Mouse (Mus musculus) lung, adult 2 months (tissue): ENCODE measurements around the gene Fam184b. TPM values are rescaled to one million over a fixed set of nuclear protein-coding genes. Genes with fewer than 3 reads are reported as not detected.

ENCODE experiments used
- DNase-seq: peaks from one replicate; pipeline ENCODE4 v3.0.0; 2022
- H3K4me1 ChIP-seq: fragments of 200-500 bp; 2 replicates; pipeline ENCODE4 v1.6.1; 2011; ENCODE audit warnings: low read length; ENCODE audit not compliant: control insufficient read depth, insufficient read depth
- H3K4me3 ChIP-seq: fragments of 200-500 bp; replicated peaks from 2 replicates; pipeline ENCODE3; 2011; ENCODE audit warnings: low read depth, mild to moderate bottlenecking, control low read depth, low read length; ENCODE audit errors: extremely low read depth
- CTCF ChIP-seq: fragments of 200-500 bp; IDR thresholded peaks from 2 replicates; pipeline ENCODE4 v1.5.1; 2011; ENCODE audit warnings: mild to moderate bottlenecking, low read length, control low read depth; ENCODE audit not compliant: insufficient read depth
- POLR2A ChIP-seq: fragments of 200-500 bp; IDR thresholded peaks from 2 replicates; pipeline ENCODE4 v1.6.1; 2011; ENCODE audit warnings: low read depth, mild to moderate bottlenecking, control low read depth, low read length, borderline replicate concordance; ENCODE audit errors: extremely low read depth
- WGBS: fragments of 180-500 bp; shearing (Covaris S2); methylation state at CpG from one replicate; pipeline ENCODE4 v1.1.7; 2018; 5-methylcytosine and 5-hydroxymethylcytosine counted together
- polyA plus RNA-seq: library from polyadenylated mRNA; depleted of rRNA; stranded (reverse); fragments of >200 nt; gene quantifications from 2 replicates; pipeline ENCODE4 v1.2.3, GENCODE M21; 2012

The Fam184b gene
- polyA plus RNA-seq, 1 experiment: 0.04 TPM

GRCm38 (mm10) chr5:45496479-45496878 lies 142.9 kb downstream of the Fam184b start:
- no peak for DNase-seq
- TF ChIP-seq POLR2A: no peak
- TF ChIP-seq CTCF: no peak
- Histone ChIP-seq H3K4me3 (no peak overlapping the region), H3K4me1 (no peaks in the 10 kb centered on the region)
- WGBS: 81% methylated on average over 4 of the region's 4 CpGs

DNA sequence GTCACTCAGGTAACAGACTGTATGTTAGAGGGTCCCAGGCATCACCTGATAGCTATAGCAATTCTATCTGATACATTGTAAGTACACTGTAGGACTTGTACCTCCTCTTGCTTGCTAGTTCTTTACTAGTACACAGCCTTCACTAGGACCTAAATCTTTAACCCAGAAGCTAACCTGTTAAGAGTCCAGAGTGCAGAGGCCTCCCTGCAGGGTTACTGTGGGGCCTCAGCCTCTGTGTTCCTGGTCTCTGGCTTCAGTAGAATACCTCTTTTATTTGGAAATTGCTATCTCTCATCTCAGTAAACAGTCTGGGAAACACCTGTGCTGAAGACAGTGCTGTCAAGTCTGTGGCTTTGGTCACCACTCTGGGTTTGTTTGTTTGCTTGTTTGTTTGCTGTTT lies 143.4 kb downstream of the Fam184b start:
- TF ChIP-seq CTCF: no peak
- no peak for TF ChIP-seq POLR2A
- no peak for DNase-seq
- H3K4me1 ChIP-seq: no peaks in the 10 kb centered on the region
- no peak overlapping the region for H3K4me3 ChIP-seq

DNA sequence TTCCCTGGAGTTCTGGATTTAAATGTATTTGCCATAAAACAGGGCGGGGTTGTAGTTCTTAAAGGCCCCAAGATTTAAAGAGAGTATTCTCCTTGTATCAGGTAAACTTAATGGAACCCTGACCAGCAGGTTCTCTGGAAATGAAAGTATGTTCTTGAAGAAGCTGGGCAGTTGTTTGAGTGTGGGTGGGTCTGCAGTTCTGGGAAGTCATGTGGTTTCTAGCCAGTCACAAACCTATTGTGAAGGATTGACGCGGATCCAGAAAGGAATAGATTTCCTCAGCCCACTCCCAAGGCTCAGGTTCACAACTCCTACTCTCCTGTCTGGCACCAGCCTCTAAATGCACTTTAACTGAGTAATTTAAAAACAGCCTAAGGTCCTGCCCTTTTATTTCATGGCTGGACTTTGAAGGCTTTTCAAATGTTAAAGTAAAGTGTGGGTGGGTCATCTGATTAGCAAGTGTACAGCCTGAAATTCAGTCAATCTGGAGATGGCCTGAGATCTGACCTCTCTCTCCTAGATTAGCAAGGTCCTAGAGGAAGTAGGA lies 143.9 kb downstream of the Fam184b start:
- 55% methylated on average over 3 of the region's 3 CpGs for WGBS
- H3K4me3 ChIP-seq: no peak overlapping the region

GRCm38 (mm10) chr5:45494093-45494755 lies 145.2 kb downstream of the Fam184b start:
- 59% methylated on average over 9 of the region's 9 CpGs for WGBS

More for the DNA sequence above, 143.9 kb downstream of the Fam184b start:
- H3K4me1 ChIP-seq: no peaks in the 10 kb centered on the region
- TF ChIP-seq CTCF (no peak), POLR2A (no peak)
- DNase-seq: no peak

GRCm38 (mm10) chr5:45493191-45494092 lies 146.0 kb downstream of the Fam184b start, which contains the start of gene Lap3:
Gene Lap3 (plus strand): TSS chr5:45493374.
- no peak for TF ChIP-seq CTCF
- peak; percentile 86 for TF ChIP-seq POLR2A
- peak within 1 kb of the TSS; percentile 63 for H3K4me3 ChIP-seq
- no peaks in the 10 kb centered on the region for H3K4me1 ChIP-seq
- peak; percentile 99 for DNase-seq
- WGBS: under 1% methylated on average over 78 of the region's 78 CpGs

More at GRCm38 (mm10) chr5:45494093-45494755, 145.2 kb downstream of the Fam184b start:
- no peak for TF ChIP-seq CTCF
- no peak for TF ChIP-seq POLR2A
- no peak for DNase-seq
- H3K4me3 ChIP-seq: no peak overlapping the region
- no peaks in the 10 kb centered on the region for H3K4me1 ChIP-seq

DNA sequence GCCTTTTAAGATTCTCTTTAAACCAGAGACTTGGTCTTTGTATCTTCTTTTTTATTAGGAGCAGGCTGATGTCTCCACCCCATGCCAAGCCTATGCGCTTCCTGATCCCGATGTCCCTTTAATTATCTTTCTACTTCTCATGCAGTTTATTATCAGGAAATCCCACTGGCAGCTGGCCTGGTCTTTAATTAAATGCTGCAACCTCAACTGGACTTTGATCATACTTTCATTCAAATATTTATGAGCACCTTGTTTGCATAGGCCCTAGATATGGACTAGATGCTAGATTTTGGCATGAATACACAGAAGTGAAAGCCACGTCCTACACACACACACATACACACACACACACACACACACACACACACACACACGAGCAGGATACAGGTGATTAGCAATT lies 147.6 kb downstream of the Fam184b start:
- no peaks in the 10 kb centered on the region for H3K4me1 ChIP-seq
- 44% methylated on average over 4 of the region's 4 CpGs for WGBS

DNA sequence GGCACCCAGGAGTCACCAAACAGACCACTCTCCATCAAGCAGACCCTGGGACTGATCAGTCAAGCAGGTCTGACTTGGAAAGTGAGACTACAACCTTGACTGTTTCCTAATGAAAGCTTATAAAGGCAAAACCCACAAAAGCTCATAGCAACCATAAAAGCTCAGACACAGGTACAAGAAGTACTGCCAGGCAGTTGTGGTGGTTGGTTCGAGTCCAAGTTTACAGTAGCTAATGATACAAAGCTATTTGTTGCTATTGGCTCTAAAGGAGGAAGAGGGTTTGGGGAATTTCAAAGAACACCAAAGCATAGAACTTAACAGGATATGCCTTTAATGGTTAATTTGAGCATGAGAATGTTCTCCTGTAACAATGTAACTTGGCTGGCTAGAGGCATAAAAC lies 155.8 kb downstream of the Fam184b start:
- H3K4me1 ChIP-seq: no peaks in the 10 kb centered on the region; the same call in 1 of the 2 replicates
- DNase-seq: no peak
- no peak for TF ChIP-seq POLR2A
- TF ChIP-seq CTCF: no peak
- H3K4me3 ChIP-seq: no peak overlapping the region
- 53% methylated on average over 1 of the region's 1 CpGs for WGBS

More for the DNA sequence above, 147.6 kb downstream of the Fam184b start:
- no peak for DNase-seq
- TF ChIP-seq POLR2A: no peak
- TF ChIP-seq CTCF: no peak
- no peak overlapping the region for H3K4me3 ChIP-seq

- no peak for DNase-seq
- no peak overlapping the region for H3K4me3 ChIP-seq
- WGBS: 51% methylated on average over 3 of the region's 3 CpGs
- H3K4me1 ChIP-seq: no peaks in the 10 kb centered on the region; the same call in 1 of the 2 replicates
- TF ChIP-seq CTCF (no peak), POLR2A (no peak)
Observed at GRCm38 (mm10) chr5:45482607-45483006, 156.8 kb downstream of the Fam184b start.

- DNase-seq: no peak
- 87% methylated on average over 2 of the region's 2 CpGs for WGBS
- TF ChIP-seq CTCF (no peak), POLR2A (no peak)
Observed at GRCm38 (mm10) chr5:45481125-45481524, 158.3 kb downstream of the Fam184b start.

More at GRCm38 (mm10) chr5:45481125-45481524, 158.3 kb downstream of the Fam184b start:
- H3K4me3 ChIP-seq: no peak overlapping the region
- no peaks in the 10 kb centered on the region; the same call in 1 of the 2 replicates for H3K4me1 ChIP-seq
